Mouse (Mus musculus): Measurements from ENCODE around the gene Dis3l2. TPM values are rescaled to one million over a fixed set of nuclear protein-coding genes. Genes with fewer than 3 reads are reported as not detected.
A peak's percentile ranks its signal among the peaks of the same experiment; 100 is the strongest.

Gene Dis3l2
- total RNA-seq, 2 experiments from 2014 or later = 26.6 to 26.9 TPM

- DNase-seq (ENCODE audit: low spot score in 2 of 2) = peak; percentile 64 to 86
- Histone ChIP-seq H3K4me3 (no peak overlapping the region), H3K27ac (no peak overlapping the region)
- peak; percentile 97 for TF ChIP-seq CTCF (conservative IDR thresholded peaks at IDR 0.05)
Measured at GRCm38 (mm10) chr1:87041814-87042438, 338.3 kb downstream of the Dis3l2 start.

- TF ChIP-seq CTCF (conservative IDR thresholded peaks at IDR 0.05) = no peak
- no peak overlapping the region for H3K27ac ChIP-seq
- H3K4me3 ChIP-seq = no peak overlapping the region
- no peak for DNase-seq (ENCODE audit: low spot score in 2 of 2)
Measured at GRCm38 (mm10) chr1:87050072-87050471, 346.5 kb downstream of the Dis3l2 start.

GRCm38 (mm10) chr1:87050700-87051099, 347.1 kb downstream of the Dis3l2 start:
- no peak for TF ChIP-seq CTCF (conservative IDR thresholded peaks at IDR 0.05)
- H3K27ac ChIP-seq = no peak overlapping the region
- no peak overlapping the region for H3K4me3 ChIP-seq
- no peak for DNase-seq (ENCODE audit: low spot score in 2 of 2)

GRCm38 (mm10) chr1:87051369-87051768, 347.8 kb downstream of the Dis3l2 start:
- TF ChIP-seq CTCF (conservative IDR thresholded peaks at IDR 0.05) = no peak
- no peak for DNase-seq (ENCODE audit: low spot score in 2 of 2)
- H3K27ac ChIP-seq = no peak overlapping the region
- no peak overlapping the region for H3K4me3 ChIP-seq

- no peak for TF ChIP-seq CTCF (conservative IDR thresholded peaks at IDR 0.05)
- no peak overlapping the region for H3K4me3 ChIP-seq
- H3K27ac ChIP-seq = no peak overlapping the region
- DNase-seq (ENCODE audit: low spot score in 2 of 2) = no peak
Measured at GRCm38 (mm10) chr1:87057075-87057474, 353.5 kb downstream of the Dis3l2 start.

GRCm38 (mm10) chr1:87059042-87059665, 355.5 kb downstream of the Dis3l2 start:
- no peak for TF ChIP-seq CTCF (conservative IDR thresholded peaks at IDR 0.05)
- DNase-seq (ENCODE audit: low spot score in 2 of 2) = no peak
- H3K4me3 ChIP-seq = no peak overlapping the region
- H3K27ac ChIP-seq = no peak overlapping the region

GRCm38 (mm10) chr1:87060913-87061312, 357.3 kb downstream of the Dis3l2 start:
- Histone ChIP-seq H3K27ac (no peak overlapping the region), H3K4me3 (no peak overlapping the region)
- DNase-seq (ENCODE audit: low spot score in 2 of 2) = no peak
- peak; percentile 53 for TF ChIP-seq CTCF (conservative IDR thresholded peaks at IDR 0.05)

GRCm38 (mm10) chr1:87070720-87071119, 367.1 kb downstream of the Dis3l2 start:
- DNase-seq (ENCODE audit: low spot score in 2 of 2) = no peak
- Histone ChIP-seq H3K4me3 (no peak overlapping the region), H3K27ac (no peak overlapping the region)
- peak; percentile 71 for TF ChIP-seq CTCF (conservative IDR thresholded peaks at IDR 0.05)

GRCm38 (mm10) chr1:87073776-87074175, 370.2 kb downstream of the Dis3l2 start:
- DNase-seq (ENCODE audit: low spot score in 2 of 2) = no peak

GRCm38 (mm10) chr1:87086196-87086595, 382.6 kb downstream of the Dis3l2 start:
- no peak overlapping the region for H3K27ac ChIP-seq
- no peak for DNase-seq (ENCODE audit: low spot score in 2 of 2)
- TF ChIP-seq CTCF (conservative IDR thresholded peaks at IDR 0.05) = no peak
- no peak overlapping the region for H3K4me3 ChIP-seq

More at GRCm38 (mm10) chr1:87073776-87074175, 370.2 kb downstream of the Dis3l2 start:
- Histone ChIP-seq H3K27ac (no peak overlapping the region), H3K4me3 (no peak overlapping the region)
- TF ChIP-seq CTCF (conservative IDR thresholded peaks at IDR 0.05) = no peak

GRCm38 (mm10) chr1:87086964-87087363, 383.4 kb downstream of the Dis3l2 start:
- H3K4me3 ChIP-seq = no peak overlapping the region
- no peak for TF ChIP-seq CTCF (conservative IDR thresholded peaks at IDR 0.05)
- DNase-seq (ENCODE audit: low spot score in 2 of 2) = no peak

GRCm38 (mm10) chr1:87089251-87089650, 385.6 kb downstream of the Dis3l2 start:
- H3K27ac ChIP-seq = no peak overlapping the region
- TF ChIP-seq CTCF (conservative IDR thresholded peaks at IDR 0.05) = no peak
- no peak for DNase-seq (ENCODE audit: low spot score in 2 of 2)
- no peak overlapping the region for H3K4me3 ChIP-seq

More at GRCm38 (mm10) chr1:87086964-87087363, 383.4 kb downstream of the Dis3l2 start:
- H3K27ac ChIP-seq = no peak overlapping the region

- Histone ChIP-seq H3K4me3 (no peak within 1 kb of the TSS), H3K27ac (no peak within 1 kb of the TSS)
- no peak for DNase-seq (ENCODE audit: low spot score in 2 of 2)
- no peak for TF ChIP-seq CTCF (conservative IDR thresholded peaks at IDR 0.05)
Measured at GRCm38 (mm10) chr1:87089828-87090227, 386.2 kb downstream of the Dis3l2 start, which contains the start of gene Alppl2. TSS of gene Alppl2 (minus strand) at chr1:87089928.

GRCm38 (mm10) chr1:87095642-87096041, 392.0 kb downstream of the Dis3l2 start:
- Histone ChIP-seq H3K27ac (no peak overlapping the region), H3K4me3 (no peak overlapping the region)
- no peak for DNase-seq (ENCODE audit: low spot score in 2 of 2)
- TF ChIP-seq CTCF (conservative IDR thresholded peaks at IDR 0.05) = no peak
